Mouse (Mus musculus) liver, postnatal 0 days (tissue): ENCODE results near the gene Ackr4.

Source experiments
- CTCF ChIP-seq: sonication (generic); IDR thresholded peaks from 2 replicates; pipeline ENCODE4 v1.5.1; 2016; ENCODE audit warnings: antibody characterized with exemption, low read depth
- EP300 ChIP-seq: IDR thresholded peaks from 2 replicates; pipeline ENCODE4 v1.6.1; 2016; ENCODE audit warnings: antibody characterized with exemption, low read depth, mild to moderate bottlenecking

- TF ChIP-seq CTCF (no peak), EP300 (no peak)
Observed at GRCm38 (mm10) chr9:104155100-104155715, 28.5 kb upstream of the Ackr4 start.
